Mouse (Mus musculus): Measurements from ENCODE around the gene Trp53i11.
A peak's percentile ranks its signal among the peaks of the same experiment; 100 is the strongest.

The Trp53i11 gene

GRCm38 (mm10) chr2:93187323-93187996, at the start of gene Trp53i11:
Trp53i11 (plus strand) TSS chr2:93187548.
- DNase-seq = peak; percentile 81

GRCm38 (mm10) chr2:93139476-93139875, 47.9 kb upstream of the Trp53i11 start:
- no peak for DNase-seq

GRCm38 (mm10) chr2:93141329-93141728, 46.0 kb upstream of the Trp53i11 start:
- DNase-seq = no peak

GRCm38 (mm10) chr2:93142616-93143015, 44.7 kb upstream of the Trp53i11 start:
- DNase-seq = peak; percentile 38

GRCm38 (mm10) chr2:93144126-93144525, 43.2 kb upstream of the Trp53i11 start:
- no peak for DNase-seq

GRCm38 (mm10) chr2:93150009-93150408, 37.3 kb upstream of the Trp53i11 start:
- DNase-seq = no peak

GRCm38 (mm10) chr2:93150673-93151450, 36.5 kb upstream of the Trp53i11 start:
- DNase-seq = no peak

GRCm38 (mm10) chr2:93152191-93152601, 35.2 kb upstream of the Trp53i11 start:
- DNase-seq = no peak

GRCm38 (mm10) chr2:93152883-93153491, 34.4 kb upstream of the Trp53i11 start:
- no peak for DNase-seq

GRCm38 (mm10) chr2:93153833-93154232, 33.5 kb upstream of the Trp53i11 start:
- no peak for DNase-seq

- DNase-seq = no peak
These were observed 32.8 kb upstream of the Trp53i11 start for GRCm38 (mm10) chr2:93154486-93155032.

GRCm38 (mm10) chr2:93160467-93161035, 26.8 kb upstream of the Trp53i11 start:
- DNase-seq = no peak

GRCm38 (mm10) chr2:93161914-93162664, 25.3 kb upstream of the Trp53i11 start:
- no peak for DNase-seq

- DNase-seq = no peak
These were observed 24.6 kb upstream of the Trp53i11 start for GRCm38 (mm10) chr2:93162791-93163190.

- no peak for DNase-seq
These were observed 24.0 kb upstream of the Trp53i11 start for GRCm38 (mm10) chr2:93163317-93163716.

- no peak for DNase-seq
These were observed 23.5 kb upstream of the Trp53i11 start for GRCm38 (mm10) chr2:93163750-93164335.

- no peak for DNase-seq
These were observed 21.1 kb upstream of the Trp53i11 start for GRCm38 (mm10) chr2:93166295-93166694.

GRCm38 (mm10) chr2:93166734-93167406, 20.5 kb upstream of the Trp53i11 start:
- DNase-seq = no peak

GRCm38 (mm10) chr2:93170156-93170844, 17.0 kb upstream of the Trp53i11 start:
- DNase-seq = no peak

GRCm38 (mm10) chr2:93170845-93171200, 16.5 kb upstream of the Trp53i11 start:
- no peak for DNase-seq

- DNase-seq = no peak
These were observed 15.4 kb upstream of the Trp53i11 start for GRCm38 (mm10) chr2:93171929-93172328.
